Mouse (Mus musculus) bone marrow macrophage, adult 2 months (primary cell): Measurements from ENCODE around the gene Kmt5a.

Experiments
- CTCF ChIP-seq: IDR thresholded peaks from 2 replicates; pipeline ENCODE4 v1.5.1; 2012; ENCODE audit warnings: low read depth, mild to moderate bottlenecking, low read length, moderate library complexity
- POLR2A ChIP-seq: IDR thresholded peaks from 2 replicates; pipeline ENCODE4 v1.6.1; 2012; ENCODE audit warnings: mild to moderate bottlenecking, low read depth, low read length, borderline replicate concordance

GRCm38 (mm10) chr5:124481714-124482113, 42.0 kb downstream of the Kmt5a start:
- TF ChIP-seq CTCF (no peak), POLR2A (no peak)
